Mouse (Mus musculus) ovary, postnatal 10 days (tissue): ENCODE data around the gene Gzmm.
A peak's percentile ranks its signal among the peaks of the same experiment; 100 is the strongest.

Source experiments
- DNase-seq: peaks from one replicate; pipeline ENCODE4 v3.0.0; 2022; ENCODE audit warnings: low spot score

The Gzmm gene

GRCm38 (mm10) chr10:79688720-79689119 is at the start of gene Gzmm:
Gzmm (plus strand) TSS chr10:79689020.
- no peak for DNase-seq

- no peak for DNase-seq
Observed at GRCm38 (mm10) chr10:79645711-79646110, 43.1 kb upstream of the Gzmm start, which contains the start of gene Odf3l2. Odf3l2 (minus strand) TSS chr10:79645738.

- peak; percentile 42 for DNase-seq
Observed at GRCm38 (mm10) chr10:79649070-79649751, 39.6 kb upstream of the Gzmm start.

- DNase-seq = no peak
Observed at GRCm38 (mm10) chr10:79652789-79653188, 36.0 kb upstream of the Gzmm start.

GRCm38 (mm10) chr10:79654946-79655395 is 33.8 kb upstream of the Gzmm start:
- no peak for DNase-seq

- no peak for DNase-seq
Observed at GRCm38 (mm10) chr10:79658829-79659228, 30.0 kb upstream of the Gzmm start.

- no peak for DNase-seq
Observed at GRCm38 (mm10) chr10:79660298-79660697, 28.5 kb upstream of the Gzmm start.

GRCm38 (mm10) chr10:79661861-79662260 is 27.0 kb upstream of the Gzmm start:
- DNase-seq = no peak

- peak; percentile 38 for DNase-seq
Observed at GRCm38 (mm10) chr10:79664131-79664665, 24.6 kb upstream of the Gzmm start, which contains the start of gene Madcam1. Madcam1 (plus strand) TSS chr10:79664559.

- DNase-seq = no peak
Observed at GRCm38 (mm10) chr10:79665051-79665450, 23.8 kb upstream of the Gzmm start.

GRCm38 (mm10) chr10:79666493-79666892 is 22.3 kb upstream of the Gzmm start:
- no peak for DNase-seq

- DNase-seq = no peak
Observed at GRCm38 (mm10) chr10:79668076-79668475, 20.7 kb upstream of the Gzmm start.

GRCm38 (mm10) chr10:79668771-79669575 is 19.8 kb upstream of the Gzmm start, which contains the start of gene Tpgs1:
Tpgs1 (plus strand) TSS chr10:79669369.
- peak; percentile 76 for DNase-seq

- peak; percentile 57 for DNase-seq
Observed at GRCm38 (mm10) chr10:79669576-79670057, 19.2 kb upstream of the Gzmm start.

- DNase-seq = no peak
Observed at GRCm38 (mm10) chr10:79670071-79670888, 18.5 kb upstream of the Gzmm start.

- no peak for DNase-seq
Observed at GRCm38 (mm10) chr10:79671396-79672087, 17.3 kb upstream of the Gzmm start.

GRCm38 (mm10) chr10:79672088-79672455 is 16.7 kb upstream of the Gzmm start:
- no peak for DNase-seq

- no peak for DNase-seq
Observed at GRCm38 (mm10) chr10:79673054-79673453, 15.8 kb upstream of the Gzmm start.

- no peak for DNase-seq
Observed at GRCm38 (mm10) chr10:79675346-79676035, 13.3 kb upstream of the Gzmm start.
